Mouse (Mus musculus): ENCODE measurements around the gene Fam3b.

Gene Fam3b

GRCm38 (mm10) chr16:97478655-97479054 is 36.0 kb downstream of the Fam3b start:
- DNase-seq, result no peak

GRCm38 (mm10) chr16:97476524-97476923 is 38.1 kb downstream of the Fam3b start:
- DNase-seq, result no peak

GRCm38 (mm10) chr16:97475581-97475980 is 39.0 kb downstream of the Fam3b start:
- DNase-seq, result no peak

- no peak for DNase-seq
Measured at GRCm38 (mm10) chr16:97474671-97475070, 39.9 kb downstream of the Fam3b start.

GRCm38 (mm10) chr16:97467993-97468791 is 46.4 kb downstream of the Fam3b start:
- no peak for DNase-seq

- DNase-seq, result no peak
Measured at GRCm38 (mm10) chr16:97467472-97467871, 47.1 kb downstream of the Fam3b start.

GRCm38 (mm10) chr16:97466182-97466957 is 48.2 kb downstream of the Fam3b start:
- no peak for DNase-seq

- no peak for DNase-seq
Measured at GRCm38 (mm10) chr16:97462481-97463181, 52.0 kb downstream of the Fam3b start, which contains the start of gene Mx1. Gene Mx1 (minus strand): TSS chr16:97462907.

- DNase-seq, result no peak
Measured at GRCm38 (mm10) chr16:97461271-97461670, 53.3 kb downstream of the Fam3b start.

- DNase-seq, result no peak
Measured at GRCm38 (mm10) chr16:97459831-97460230, 54.8 kb downstream of the Fam3b start.

- DNase-seq, result no peak
Measured at GRCm38 (mm10) chr16:97447386-97447785, 67.2 kb downstream of the Fam3b start.

- DNase-seq, result peak; percentile 13 to 22
Measured at GRCm38 (mm10) chr16:97443670-97444263, 70.8 kb downstream of the Fam3b start.

- no peak for DNase-seq
Measured at GRCm38 (mm10) chr16:97441967-97442366, 72.6 kb downstream of the Fam3b start.

- DNase-seq, result no peak
Measured at GRCm38 (mm10) chr16:97438191-97438590, 76.4 kb downstream of the Fam3b start.

GRCm38 (mm10) chr16:97437448-97438056 is 77.1 kb downstream of the Fam3b start:
- DNase-seq, result no peak

- no peak for DNase-seq
Measured at GRCm38 (mm10) chr16:97434206-97434605, 80.4 kb downstream of the Fam3b start.

GRCm38 (mm10) chr16:97431328-97431727 is 83.3 kb downstream of the Fam3b start:
- peak; percentile 2 to 21 for DNase-seq

GRCm38 (mm10) chr16:97430091-97430490 is 84.5 kb downstream of the Fam3b start:
- no peak for DNase-seq

GRCm38 (mm10) chr16:97428026-97428425 is 86.6 kb downstream of the Fam3b start:
- DNase-seq, result no peak

- no peak for DNase-seq
Measured at GRCm38 (mm10) chr16:97423627-97424026, 91.0 kb downstream of the Fam3b start.

- DNase-seq, result no peak
Measured at GRCm38 (mm10) chr16:97421671-97422070, 92.9 kb downstream of the Fam3b start.
